Mouse (Mus musculus): ENCODE results near the gene Siva1. TPM values are rescaled to one million over a fixed set of nuclear protein-coding genes. Genes with fewer than 3 reads are reported as not detected.

Gene Siva1
- polyA plus RNA-seq, 1 experiment from 2014 or later = 222 TPM

GRCm38 (mm10) chr12:112639526-112639925 is 5.0 kb upstream of the Siva1 start:
- Histone ChIP-seq H3K27ac (ENCODE audit: low read depth, low read length) (no peak overlapping the region), H3K9me3 (ENCODE audit: control insufficient read depth, low read length) (no peaks in the 10 kb centered on the region), H3K4me1 (replicated peaks; ENCODE audit: control insufficient read depth, insufficient read depth, low read length) (peaks cover 1% of the 10 kb centered on the region; the same call in 1 of the 2 replicates), H3K4me3 (ENCODE audit: low read depth, low read length) (no peak overlapping the region), H3K36me3 (ENCODE audit: control insufficient read depth, insufficient read depth, low read length) (no peaks in the 10 kb centered on the region), H3K9ac (ENCODE audit: low read depth, low read length) (no peak overlapping the region), H3K27me3 (replicated peaks; ENCODE audit: control insufficient read depth, insufficient read depth, low read length) (no peaks in the 10 kb centered on the region), H3K4me2 (no peak overlapping the region)
- WGBS = 89% methylated on average over 10 of the region's 10 CpGs
- ATAC-seq (replicated peaks; ENCODE audit: low FRiP score) (no peak), DNase-seq (ENCODE audit: low spot score) (no peak)

GRCm38 (mm10) chr12:112643126-112643525 is 1.4 kb upstream of the Siva1 start:
- 84% methylated on average over 6 of the region's 6 CpGs for WGBS
- Histone ChIP-seq H3K9me3 (ENCODE audit: control insufficient read depth, low read length) (no peaks in the 10 kb centered on the region), H3K4me2 (no peak overlapping the region), H3K36me3 (ENCODE audit: control insufficient read depth, insufficient read depth, low read length) (peaks cover 5% of the 10 kb centered on the region), H3K4me1 (replicated peaks; ENCODE audit: control insufficient read depth, insufficient read depth, low read length) (peaks cover 16% of the 10 kb centered on the region), H3K4me3 (ENCODE audit: low read depth, low read length) (no peak overlapping the region), H3K27me3 (replicated peaks; ENCODE audit: control insufficient read depth, insufficient read depth, low read length) (no peaks in the 10 kb centered on the region), H3K9ac (ENCODE audit: low read depth, low read length) (no peak overlapping the region), H3K27ac (ENCODE audit: low read depth, low read length) (no peak overlapping the region)
- ATAC-seq (replicated peaks; ENCODE audit: low FRiP score) = no peak
- no peak for DNase-seq (ENCODE audit: low spot score)

GRCm38 (mm10) chr12:112644855-112645506 is 502 bp downstream of the Siva1 start:
- DNase-seq (ENCODE audit: low spot score) (no peak), ATAC-seq (replicated peaks; ENCODE audit: low FRiP score) (peak; percentile 12; the same call in 1 of the 2 replicates)
- H3K9ac ChIP-seq (ENCODE audit: low read depth, low read length) = peak overlapping the region; percentile 84
- H3K4me3 ChIP-seq (ENCODE audit: low read depth, low read length) = peak overlapping the region; percentile 79
- H3K4me2 ChIP-seq = peak overlapping the region; percentile 99
- H3K9me3 ChIP-seq (ENCODE audit: control insufficient read depth, low read length) = no peaks in the 10 kb centered on the region
- H3K27ac ChIP-seq (ENCODE audit: low read depth, low read length) = peak overlapping the region; percentile 67
- H3K36me3 ChIP-seq (ENCODE audit: control insufficient read depth, insufficient read depth, low read length) = peaks cover 16% of the 10 kb centered on the region
- WGBS = under 1% methylated on average over 75 of the region's 75 CpGs
- no peaks in the 10 kb centered on the region for H3K27me3 ChIP-seq (replicated peaks; ENCODE audit: control insufficient read depth, insufficient read depth, low read length)
- H3K4me1 ChIP-seq (replicated peaks; ENCODE audit: control insufficient read depth, insufficient read depth, low read length) = peaks cover 16% of the 10 kb centered on the region

GRCm38 (mm10) chr12:112646139-112646538 is 1.7 kb downstream of the Siva1 start:
- ATAC-seq (replicated peaks; ENCODE audit: low FRiP score) (no peak), DNase-seq (ENCODE audit: low spot score) (no peak)
- Histone ChIP-seq H3K36me3 (ENCODE audit: control insufficient read depth, insufficient read depth, low read length) (peaks cover 22% of the 10 kb centered on the region), H3K9ac (ENCODE audit: low read depth, low read length) (peak overlapping the region; percentile 84), H3K4me1 (replicated peaks; ENCODE audit: control insufficient read depth, insufficient read depth, low read length) (peaks cover 16% of the 10 kb centered on the region), H3K27ac (ENCODE audit: low read depth, low read length) (no peak overlapping the region), H3K4me2 (peak overlapping the region; percentile 99), H3K4me3 (ENCODE audit: low read depth, low read length) (peak overlapping the region; percentile 79), H3K9me3 (ENCODE audit: control insufficient read depth, low read length) (no peaks in the 10 kb centered on the region), H3K27me3 (replicated peaks; ENCODE audit: control insufficient read depth, insufficient read depth, low read length) (no peaks in the 10 kb centered on the region)
- 59% methylated on average over 6 of the region's 6 CpGs for WGBS

- Histone ChIP-seq H3K4me1 (replicated peaks; ENCODE audit: control insufficient read depth, insufficient read depth, low read length) (peaks cover 16% of the 10 kb centered on the region), H3K9ac (ENCODE audit: low read depth, low read length) (no peak overlapping the region), H3K36me3 (ENCODE audit: control insufficient read depth, insufficient read depth, low read length) (peaks cover 28% of the 10 kb centered on the region), H3K9me3 (ENCODE audit: control insufficient read depth, low read length) (no peaks in the 10 kb centered on the region), H3K4me2 (no peak overlapping the region), H3K27ac (ENCODE audit: low read depth, low read length) (no peak overlapping the region), H3K4me3 (ENCODE audit: low read depth, low read length) (no peak overlapping the region), H3K27me3 (replicated peaks; ENCODE audit: control insufficient read depth, insufficient read depth, low read length) (no peaks in the 10 kb centered on the region)
- DNase-seq (ENCODE audit: low spot score) (no peak), ATAC-seq (replicated peaks; ENCODE audit: low FRiP score) (no peak)
- 90% methylated on average over 5 of the region's 5 CpGs for WGBS
Observed at GRCm38 (mm10) chr12:112648081-112648480, 3.6 kb downstream of the Siva1 start.

- Histone ChIP-seq H3K4me1 (replicated peaks; ENCODE audit: control insufficient read depth, insufficient read depth, low read length) (no peaks in the 10 kb centered on the region), H3K4me2 (no peak overlapping the region), H3K9me3 (ENCODE audit: control insufficient read depth, low read length) (no peaks in the 10 kb centered on the region), H3K27ac (ENCODE audit: low read depth, low read length) (no peak overlapping the region), H3K27me3 (replicated peaks; ENCODE audit: control insufficient read depth, insufficient read depth, low read length) (no peaks in the 10 kb centered on the region), H3K4me3 (ENCODE audit: low read depth, low read length) (no peak overlapping the region), H3K9ac (ENCODE audit: low read depth, low read length) (no peak overlapping the region), H3K36me3 (ENCODE audit: control insufficient read depth, insufficient read depth, low read length) (peaks cover 51% of the 10 kb centered on the region)
- no peak for DNase-seq (ENCODE audit: low spot score)
- 78% methylated on average over 5 of the region's 5 CpGs for WGBS
- no peak for ATAC-seq (replicated peaks; ENCODE audit: low FRiP score)
Observed at GRCm38 (mm10) chr12:112651778-112652439, 7.4 kb downstream of the Siva1 start.

- 51% methylated on average over 7 of the region's 7 CpGs for WGBS
- H3K4me3 ChIP-seq (ENCODE audit: low read depth, low read length) = no peak overlapping the region
- peak; percentile 68 for DNase-seq (ENCODE audit: low spot score)
- peaks cover 54% of the 10 kb centered on the region for H3K36me3 ChIP-seq (ENCODE audit: control insufficient read depth, insufficient read depth, low read length)
- no peak overlapping the region for H3K9ac ChIP-seq (ENCODE audit: low read depth, low read length)
- H3K4me2 ChIP-seq = no peak overlapping the region
- H3K27ac ChIP-seq (ENCODE audit: low read depth, low read length) = no peak overlapping the region
- H3K9me3 ChIP-seq (ENCODE audit: control insufficient read depth, low read length) = no peaks in the 10 kb centered on the region
- peak; percentile 50 for ATAC-seq (replicated peaks; ENCODE audit: low FRiP score)
- no peaks in the 10 kb centered on the region for H3K4me1 ChIP-seq (replicated peaks; ENCODE audit: control insufficient read depth, insufficient read depth, low read length)
- H3K27me3 ChIP-seq (replicated peaks; ENCODE audit: control insufficient read depth, insufficient read depth, low read length) = no peaks in the 10 kb centered on the region
Observed at GRCm38 (mm10) chr12:112653157-112653824, 8.8 kb downstream of the Siva1 start.

- Histone ChIP-seq H3K4me2 (no peak overlapping the region), H3K27me3 (replicated peaks; ENCODE audit: control insufficient read depth, insufficient read depth, low read length) (no peaks in the 10 kb centered on the region), H3K27ac (ENCODE audit: low read depth, low read length) (no peak overlapping the region), H3K36me3 (ENCODE audit: control insufficient read depth, insufficient read depth, low read length) (peaks cover 56% of the 10 kb centered on the region), H3K4me1 (replicated peaks; ENCODE audit: control insufficient read depth, insufficient read depth, low read length) (no peaks in the 10 kb centered on the region), H3K9me3 (ENCODE audit: control insufficient read depth, low read length) (no peaks in the 10 kb centered on the region), H3K9ac (ENCODE audit: low read depth, low read length) (no peak overlapping the region), H3K4me3 (ENCODE audit: low read depth, low read length) (no peak overlapping the region)
- ATAC-seq (replicated peaks; ENCODE audit: low FRiP score) = no peak
- DNase-seq (ENCODE audit: low spot score) = no peak
- 93% methylated on average over 5 of the region's 5 CpGs for WGBS
Observed at GRCm38 (mm10) chr12:112654076-112654475, 9.6 kb downstream of the Siva1 start.
